Mouse (Mus musculus) B cell, adult (primary cell): ENCODE measurements around the gene 2310011J03Rik. TPM values are rescaled to one million over a fixed set of nuclear protein-coding genes. Genes with fewer than 3 reads are reported as not detected.

ENCODE experiments used
- total RNA-seq: library from RNA; stranded (reverse); gene quantifications from 4 replicates; pipeline ENCODE4 v1.2.4, GENCODE M21; 2023; ENCODE audit not compliant: inconsistent age

The 2310011J03Rik gene
- 22.2 to 28.8 TPM (median 26.5 TPM) in 4 replicates for total RNA-seq

DNA sequence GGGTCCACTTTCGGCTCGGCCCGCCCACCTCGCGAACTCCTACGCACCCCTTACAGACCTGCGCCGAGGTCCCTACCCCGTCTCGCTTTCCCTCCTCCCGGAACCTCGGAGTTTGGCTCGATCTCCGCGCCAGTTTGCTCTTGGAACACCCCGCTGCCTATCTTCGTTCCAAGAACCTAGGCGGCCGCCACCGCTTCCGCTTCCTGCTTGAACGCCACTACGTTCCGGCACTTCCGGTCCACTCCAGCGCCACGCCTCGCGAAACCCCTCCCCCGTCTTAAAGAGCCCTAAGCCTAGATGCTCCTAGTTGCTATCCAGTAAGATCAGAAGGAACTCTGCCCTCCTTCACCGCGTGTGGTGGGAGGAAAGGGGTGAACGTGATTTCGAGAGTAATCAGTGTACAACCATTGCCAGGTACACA is at the start of gene 2310011J03Rik:
Gene 2310011J03Rik (minus strand): TSS at position 198 of the 421 bp plus-strand sequence.

DNA sequence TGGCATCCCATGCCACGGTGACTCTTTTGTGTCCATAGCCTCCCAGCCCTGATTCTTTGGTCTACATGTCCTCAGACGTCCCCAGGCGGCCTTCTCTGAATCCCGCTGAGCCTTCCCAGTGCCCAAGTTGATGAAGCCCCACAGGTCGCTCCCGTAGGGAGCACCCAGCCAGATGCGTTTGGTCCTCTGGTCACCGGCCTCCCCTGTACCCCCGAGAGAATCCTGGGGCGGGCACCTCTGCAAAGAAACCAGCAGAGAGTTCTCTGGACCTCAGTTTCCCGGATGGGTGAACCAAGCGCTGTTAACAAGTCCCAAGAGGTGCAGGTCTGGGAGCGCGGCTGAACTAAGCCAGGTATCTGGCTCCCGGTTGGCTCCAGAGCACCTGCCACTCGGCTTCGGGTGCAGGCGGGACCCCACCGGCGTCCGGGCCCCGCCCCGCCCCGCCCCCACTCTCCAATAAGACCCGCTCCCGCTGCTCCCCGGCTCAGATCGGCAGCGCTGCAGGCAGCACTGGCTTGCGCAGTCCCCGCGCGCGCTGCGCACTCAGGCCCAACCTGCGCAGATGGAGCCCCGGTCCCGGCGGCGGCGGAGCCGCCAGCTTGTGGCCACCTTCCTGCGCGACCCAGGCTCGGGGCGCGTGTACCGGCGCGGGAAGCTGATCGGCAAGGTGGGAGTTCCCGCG is 35.8 kb upstream of the 2310011J03Rik start, which contains the start of gene Plk5:
Gene Plk5 (plus strand): TSS at position 459 of the 682 bp plus-strand sequence.

DNA sequence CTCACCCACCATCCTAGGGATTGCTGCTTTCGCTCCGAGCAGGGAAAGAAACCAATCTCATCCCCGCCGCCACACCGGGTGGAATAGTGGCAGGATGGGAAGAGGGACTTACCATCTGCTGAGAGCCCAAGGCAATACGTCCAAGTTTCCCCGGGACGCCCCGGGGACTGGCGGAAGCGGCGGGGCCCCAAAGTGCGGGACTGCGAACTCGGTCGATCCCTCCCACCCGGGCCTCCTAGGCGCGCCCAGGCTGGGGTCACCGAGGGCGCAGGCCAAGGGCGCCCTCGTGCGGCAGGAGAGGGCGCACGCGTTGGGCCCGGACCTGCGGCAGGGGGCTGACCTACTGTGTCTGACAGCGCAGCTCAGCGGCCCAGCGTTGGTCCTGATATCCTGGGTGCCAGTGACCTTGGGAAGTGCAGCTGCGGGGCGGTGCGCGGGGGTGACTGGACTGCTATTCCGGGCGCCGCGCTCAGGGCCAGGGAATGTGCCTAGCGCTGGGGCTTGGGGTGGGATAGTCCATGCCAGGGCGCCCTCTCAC is 28.0 kb upstream of the 2310011J03Rik start, which contains the start of gene Adamtsl5:
Gene Adamtsl5 (minus strand): TSS at position 169 of the 538 bp plus-strand sequence.

DNA sequence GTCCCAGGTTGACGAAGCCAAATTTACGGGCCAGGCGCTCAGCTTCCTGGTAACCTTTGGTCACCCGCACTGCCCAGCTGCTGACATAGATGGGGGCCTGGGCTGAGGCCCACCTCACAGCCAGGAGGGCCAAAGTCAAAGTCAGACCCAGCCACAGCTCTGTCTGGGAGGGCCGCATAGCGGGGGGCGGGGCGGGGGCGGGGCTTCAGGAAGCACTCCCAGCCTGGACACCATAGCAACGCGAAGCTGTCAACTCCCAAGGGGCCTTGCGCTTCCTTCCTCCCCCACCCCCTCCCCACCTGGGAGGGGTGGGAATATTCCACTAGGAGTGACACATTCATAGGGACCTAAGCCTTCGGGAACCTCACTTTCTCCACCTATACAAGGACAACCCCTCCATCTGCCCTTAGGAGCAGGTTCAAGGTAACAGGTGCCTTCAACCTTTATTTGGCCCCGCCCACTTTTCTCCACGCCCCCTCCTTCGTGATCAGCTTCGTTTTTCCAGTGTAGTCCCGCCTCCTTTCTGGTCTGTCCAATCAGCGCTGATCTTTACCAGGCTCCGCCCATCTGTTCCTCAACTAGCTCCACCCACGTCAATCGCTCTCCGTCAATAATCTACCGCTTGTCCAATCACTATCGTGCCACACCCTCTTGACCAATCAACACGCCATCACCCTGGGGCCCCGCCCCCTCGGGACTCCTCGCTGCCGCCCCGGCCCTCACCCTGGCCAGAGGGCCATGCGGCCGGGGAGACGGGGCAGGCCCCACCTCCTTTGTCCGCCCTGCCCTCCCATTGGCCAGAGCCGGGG is 9.1 kb upstream of the 2310011J03Rik start, which contains the start of the genes Pcsk4 and Reep6:
Gene Pcsk4 (minus strand): TSS at position 226 of the 809 bp plus-strand sequence.
Gene Reep6 (plus strand): TSS at position 681 of the 809 bp plus-strand sequence.

DNA sequence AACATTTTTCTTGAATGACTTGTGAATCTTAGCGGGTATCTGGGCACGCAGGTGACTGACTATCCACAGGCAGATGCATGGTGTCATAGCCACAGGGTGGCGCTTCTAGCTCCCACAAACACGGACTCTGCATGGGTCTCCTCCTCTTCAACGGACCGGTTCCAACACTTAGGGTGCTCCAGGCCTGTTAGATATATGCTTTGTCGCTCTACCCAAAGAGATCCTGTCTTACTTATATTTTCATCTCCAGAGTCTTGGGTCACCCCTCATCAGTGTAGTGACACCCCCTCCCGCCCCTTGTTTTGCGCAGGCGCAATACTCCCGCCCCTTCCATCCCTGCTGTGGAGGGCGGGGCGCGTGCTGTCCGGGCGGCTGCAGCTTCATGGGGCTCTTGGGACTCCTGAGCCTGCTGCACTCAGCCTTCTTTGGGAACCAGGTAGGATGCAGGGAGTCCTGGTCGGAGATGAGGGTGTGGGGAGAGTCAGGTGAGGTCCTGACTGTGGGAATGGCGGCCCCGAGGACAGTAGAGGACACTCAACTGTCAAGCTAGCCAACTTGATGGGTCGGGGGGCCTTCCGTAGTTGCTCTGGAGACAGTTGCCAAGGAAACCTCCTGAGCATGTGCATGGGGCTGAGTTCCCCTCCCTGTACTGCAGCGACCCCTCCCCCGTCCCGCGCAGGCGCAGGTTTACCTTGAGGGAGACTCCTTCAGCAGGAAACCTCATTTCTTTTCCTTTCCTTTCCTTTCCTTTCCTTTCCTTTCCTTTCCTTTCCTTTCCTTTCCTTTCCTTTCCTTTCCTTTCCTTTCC is 24.5 kb downstream of the 2310011J03Rik start, which contains the start of gene Apc2:
Gene Apc2 (plus strand): TSS at position 360 of the 808 bp plus-strand sequence.

DNA sequence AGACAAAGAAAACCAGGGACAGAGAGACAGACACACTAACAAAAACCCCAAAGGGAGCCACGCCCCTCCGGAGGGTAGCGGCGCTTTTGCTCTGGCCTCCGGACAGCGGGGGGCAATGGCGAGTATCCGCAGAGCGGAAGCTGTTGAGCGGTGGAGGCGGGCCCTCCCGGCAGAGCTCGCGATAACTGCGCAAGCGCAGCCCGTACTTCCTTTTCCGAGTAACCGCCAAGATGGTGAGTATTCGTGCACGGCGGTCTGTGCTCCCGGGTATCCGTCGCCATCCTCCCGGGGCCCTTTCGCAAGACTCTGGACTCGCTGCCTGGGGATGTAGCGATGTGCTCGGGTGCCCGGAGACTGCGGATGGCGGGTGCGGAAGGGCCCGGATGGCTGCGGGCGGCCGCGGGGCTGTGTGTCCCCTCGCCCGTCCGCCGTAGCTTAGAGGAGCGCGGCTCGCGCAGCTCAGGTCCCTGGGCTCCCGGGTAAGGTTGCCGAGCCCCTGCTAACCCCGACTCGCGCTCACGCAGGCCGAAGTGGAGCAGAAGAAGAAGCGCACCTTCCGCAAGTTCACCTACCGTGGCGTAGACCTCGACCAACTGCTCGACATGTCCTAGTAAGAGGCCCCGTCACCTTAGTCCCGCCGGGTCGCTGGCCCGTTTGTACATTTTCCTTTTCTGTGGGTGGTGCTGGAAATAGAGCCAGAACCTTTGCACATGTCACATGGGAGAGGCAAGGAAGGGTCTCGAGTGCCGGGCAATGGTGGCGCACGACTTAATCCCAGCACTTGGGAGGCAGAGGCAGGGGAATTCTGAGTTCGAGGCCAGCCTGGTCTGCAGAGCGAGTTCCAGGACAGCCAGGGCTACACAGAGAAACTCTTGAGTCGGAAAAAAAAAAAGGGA is 27.8 kb downstream of the 2310011J03Rik start, which contains the start of gene Rps15:
Gene Rps15 (plus strand): TSS at position 203 of the 896 bp plus-strand sequence.

Other genes starting within 250 kb of the 2310011J03Rik start
- 109 to 122 TPM (median 117 TPM) in 4 replicates for gene Sbno2, start 215.0 kb downstream of the 2310011J03Rik start, total RNA-seq
- 173 to 183 TPM (median 178 TPM) in 4 replicates for gene Stk11, start 204.7 kb downstream of the 2310011J03Rik start, total RNA-seq
- 164 to 190 TPM (median 176 TPM) in 4 replicates for gene Atp5d, start 181.9 kb downstream of the 2310011J03Rik start, total RNA-seq
- gene Cbarp, start 179.7 kb downstream of the 2310011J03Rik start, total RNA-seq, result 5.9 to 9.3 TPM (median 6.8 TPM) in 4 replicates
- gene Midn, start 172.3 kb downstream of the 2310011J03Rik start, total RNA-seq, result 143 to 168 TPM (median 155 TPM) in 4 replicates
- 183 to 228 TPM (median 208 TPM) in 4 replicates for gene Cirbp, start 154.6 kb downstream of the 2310011J03Rik start, total RNA-seq
- 10.6 to 16.3 TPM (median 15.1 TPM) in 4 replicates for gene 1600002K03Rik, start 147.6 kb downstream of the 2310011J03Rik start, total RNA-seq
- 0.24 to 0.51 TPM in 2 of 4 replicates, not detected in the others for gene Efna2, start 141.1 kb downstream of the 2310011J03Rik start, total RNA-seq
- 54.4 to 64.3 TPM (median 58.3 TPM) in 4 replicates for gene Mum1, start 94.1 kb downstream of the 2310011J03Rik start, total RNA-seq
- 92.8 to 97.3 TPM (median 95.1 TPM) in 4 replicates for gene Ndufs7, start 71.4 kb downstream of the 2310011J03Rik start, total RNA-seq
- 1.1 to 3.1 TPM (median 1.8 TPM) in 4 replicates for gene Gamt, start 59.5 kb downstream of the 2310011J03Rik start, total RNA-seq
- gene Dazap1, start 59.1 kb downstream of the 2310011J03Rik start, total RNA-seq, result 136 to 154 TPM (median 146 TPM) in 4 replicates
- gene Rps15, start 28.1 kb downstream of the 2310011J03Rik start, total RNA-seq, result 2,693 to 2,994 TPM (median 2,870 TPM) in 4 replicates
- gene Apc2, start 24.6 kb downstream of the 2310011J03Rik start, total RNA-seq, result 0.24 to 0.32 TPM (median 0.26 TPM) in 4 replicates
- 0.57 to 1.9 TPM (median 1.1 TPM) in 4 replicates for gene Pcsk4, start 9.0 kb upstream of the 2310011J03Rik start, total RNA-seq
- gene Reep6, start 9.4 kb upstream of the 2310011J03Rik start, total RNA-seq, result 0.42 TPM in 1 of 4 replicates, not detected in the others
- not detected in 4 replicates for gene Adamtsl5, start 27.9 kb upstream of the 2310011J03Rik start, total RNA-seq
- gene Plk5, start 35.9 kb upstream of the 2310011J03Rik start, total RNA-seq, result not detected in 4 replicates
- gene Mex3d, start 67.1 kb upstream of the 2310011J03Rik start, total RNA-seq, result 6.5 to 9.5 TPM (median 8.0 TPM) in 4 replicates
- gene Mbd3, start 79.0 kb upstream of the 2310011J03Rik start, total RNA-seq, result 92.7 to 106 TPM (median 96.9 TPM) in 4 replicates
- 67.9 to 79.6 TPM (median 73.1 TPM) in 4 replicates for gene Uqcr11, start 86.3 kb upstream of the 2310011J03Rik start, total RNA-seq
- gene Tcf3, start 113.1 kb upstream of the 2310011J03Rik start, total RNA-seq, result 176 to 212 TPM (median 193 TPM) in 4 replicates
- gene Onecut3, start 174.3 kb upstream of the 2310011J03Rik start, total RNA-seq, result not detected in 4 replicates
- 0.18 TPM in 1 of 4 replicates, not detected in the others for gene Atp8b3, start 218.6 kb upstream of the 2310011J03Rik start, total RNA-seq
- gene Rexo1, start 241.0 kb upstream of the 2310011J03Rik start, total RNA-seq, result 113 to 133 TPM (median 119 TPM) in 4 replicates